Mouse (Mus musculus) urinary bladder, postnatal 0 days (tissue): ENCODE measurements around the gene Hspd1. TPM values are rescaled to one million over a fixed set of nuclear protein-coding genes. Genes with fewer than 3 reads are reported as not detected.

Experiments used
- polyA plus RNA-seq: library from polyadenylated mRNA; unstranded; fragments of >200 nt; fragmentation: Nextera tagmentation; extraction: Ambion mirVana; gene quantifications from 2 replicates; pipeline ENCODE4 v1.2.1, GENCODE M21; 2015

The Hspd1 gene
- 129 and 143 TPM in 2 replicates for polyA plus RNA-seq

GRCm38 (mm10) chr1:55087932-55088610 lies at the start of gene Hspd1, which contains the start of gene Hspe1:
Gene Hspd1, minus strand, starts transcription at chr1:55088243.
Gene Hspe1, plus strand, starts transcription at chr1:55088132.

GRCm38 (mm10) chr1:55130943-55131401 lies 42.9 kb upstream of the Hspd1 start, which contains the start of gene Mob4:
Gene Mob4, plus strand, starts transcription at chr1:55131231.

GRCm38 (mm10) chr1:55052355-55052953 lies 35.6 kb downstream of the Hspd1 start, which contains the start of gene Coq10b:
Gene Coq10b, plus strand, starts transcription at chr1:55052770.

Other genes starting within 250 kb of the Hspd1 start
- 6.2 and 6.6 TPM in 2 replicates for gene Ankrd44, start 161.9 kb downstream of the Hspd1 start, polyA plus RNA-seq
- 145 and 175 TPM in 2 replicates for gene Sf3b1, start 60.8 kb downstream of the Hspd1 start, polyA plus RNA-seq
- 46.7 and 59.4 TPM in 2 replicates for gene Coq10b, start 35.5 kb downstream of the Hspd1 start, polyA plus RNA-seq
- 190 and 226 TPM in 2 replicates for gene Hspe1, start 111 bp downstream of the Hspd1 start, polyA plus RNA-seq
- 102 and 135 TPM in 2 replicates for gene Mob4, start 43.0 kb upstream of the Hspd1 start, polyA plus RNA-seq
- gene Rftn2, start 138.5 kb upstream of the Hspd1 start, polyA plus RNA-seq = 4.4 and 5.0 TPM in 2 replicates
- 1.4 and 1.7 TPM in 2 replicates for gene Mars2, start 148.9 kb upstream of the Hspd1 start, polyA plus RNA-seq